Mouse (Mus musculus): ENCODE measurements at regions not wholly inside any gene's neighbourhood (a gene's known extent, or its start where the extent isn't known, plus 50 kb on each side); places are given as distances from the start of the nearest gene placed in this dataset.

- DNase-seq (ENCODE audit: low spot score) = no peak
Measured at GRCm38 (mm10) chr13:112075847-112076479, 212.3 kb upstream of the Ankrd55 start.

GRCm38 (mm10) chr13:112078088-112078487 lies 210.2 kb upstream of the Ankrd55 start:
- no peak for DNase-seq (ENCODE audit: low spot score)

GRCm38 (mm10) chr13:112081935-112082334 lies 206.3 kb upstream of the Ankrd55 start:
- DNase-seq (ENCODE audit: low spot score) = no peak

- DNase-seq (ENCODE audit: low spot score) = no peak
Measured at GRCm38 (mm10) chr13:112084484-112085278, 203.6 kb upstream of the Ankrd55 start.

- no peak for DNase-seq (ENCODE audit: low spot score)
Measured at GRCm38 (mm10) chr13:112088312-112088771, 199.9 kb upstream of the Ankrd55 start.

- no peak for DNase-seq (ENCODE audit: low spot score)
Measured at GRCm38 (mm10) chr13:112090737-112091136, 197.5 kb upstream of the Ankrd55 start.

GRCm38 (mm10) chr13:112095595-112096139 lies 192.6 kb upstream of the Ankrd55 start:
- DNase-seq (ENCODE audit: low spot score) = no peak

- no peak for DNase-seq (ENCODE audit: low spot score)
Measured at GRCm38 (mm10) chr13:112099953-112100591, 188.2 kb upstream of the Ankrd55 start.

GRCm38 (mm10) chr13:112100592-112101420 lies 187.4 kb upstream of the Ankrd55 start:
- peak; percentile 18 for DNase-seq (ENCODE audit: low spot score)

GRCm38 (mm10) chr13:112101421-112101756 lies 186.9 kb upstream of the Ankrd55 start:
- no peak for DNase-seq (ENCODE audit: low spot score)

- DNase-seq (ENCODE audit: low spot score) = no peak
Measured at GRCm38 (mm10) chr13:112105953-112106352, 182.3 kb upstream of the Ankrd55 start.

- DNase-seq (ENCODE audit: low spot score) = no peak
Measured at GRCm38 (mm10) chr13:112114741-112115201, 173.5 kb upstream of the Ankrd55 start.

GRCm38 (mm10) chr13:112116101-112116726 lies 172.0 kb upstream of the Ankrd55 start:
- DNase-seq (ENCODE audit: low spot score) = no peak

- no peak for DNase-seq (ENCODE audit: low spot score)
Measured at GRCm38 (mm10) chr13:112118564-112118963, 169.7 kb upstream of the Ankrd55 start.

- DNase-seq (ENCODE audit: low spot score) = no peak
Measured at GRCm38 (mm10) chr13:112119611-112120041, 168.6 kb upstream of the Ankrd55 start.

- DNase-seq (ENCODE audit: low spot score) = no peak
Measured at GRCm38 (mm10) chr13:112120346-112120745, 167.9 kb upstream of the Ankrd55 start.

- no peak for DNase-seq (ENCODE audit: low spot score)
Measured at GRCm38 (mm10) chr13:112121110-112121509, 167.1 kb upstream of the Ankrd55 start.

GRCm38 (mm10) chr13:112122842-112123373 lies 165.3 kb upstream of the Ankrd55 start:
- no peak for DNase-seq (ENCODE audit: low spot score)

- DNase-seq (ENCODE audit: low spot score) = no peak
Measured at GRCm38 (mm10) chr13:112125769-112126469, 162.3 kb upstream of the Ankrd55 start.

- DNase-seq (ENCODE audit: low spot score) = no peak
Measured at GRCm38 (mm10) chr13:112130220-112130619, 158.0 kb upstream of the Ankrd55 start.
